Comparison of ENCODE assay signal across 25 mouse cellular contexts in genomic region chr16:57353932-57354331, GRCm38 (mm10). TPM values are rescaled to one million over a fixed set of nuclear protein-coding genes. Genes with fewer than 3 reads are reported as not detected.
DNase-seq lines count a peak whose midpoint lies in the region; ATAC-seq and TF ChIP-seq lines count a peak whose summit lies in the region.
"Had no signal": no experiment of that assay in that cellular context is flagged by ENCODE, and none has a peak within 500 bp of the region (broad histone marks: within the 10 kb centered on the region; RNA-seq: fewer than 3 reads in every experiment).

No protein-coding gene starts in this region.

- TF ChIP-seq POLR2A in olfactory bulb, adult 2 months (IDR thresholded peaks at IDR 0.05; ENCODE audit: insufficient read depth, low read depth, low read length): no peak

- ATAC-seq in heart, embryonic 12.5 days (ENCODE audit: insufficient number of reproducible peaks, low FRiP score): peak; percentile 70; the same call in 1 of the 2 replicates
- ATAC-seq in heart, embryonic 14.5 days (ENCODE audit: insufficient number of reproducible peaks, insufficient read depth, low FRiP score, low read depth): no peak
- ATAC-seq: forebrain, embryonic 14.5 days; Patski had no signal

- H3K4me1 ChIP-seq in heart, embryonic 12.5 days (replicated peaks): peaks cover 47% of the 10 kb centered on the region
- H3K4me1 ChIP-seq in heart, embryonic 14.5 days (ENCODE audit: control insufficient read depth in 2 of 2, insufficient read depth in 2 of 2, low read length in 2 of 2): peaks cover 11 to 37% of the 10 kb centered on the region in 2 experiments
- H3K4me1 ChIP-seq in olfactory bulb, adult 2 months (ENCODE audit: control insufficient read depth, insufficient read depth, low read length): peaks cover 11% of the 10 kb centered on the region
- H3K4me1 ChIP-seq: embryonic facial prominence, embryonic 15.5 days had no signal

- DNase-seq in gastrocnemius, postnatal 25 days: peak; percentile 50
- DNase-seq in gastrocnemius, postnatal 4 days (ENCODE audit: low spot score in 2 of 2): no peak
- no peak for DNase-seq in heart, postnatal 14 days
- no peak for DNase-seq in right cerebral cortex, postnatal 14 days
- DNase-seq: B cell, adult 2 months; cerebellum, adult 2 months; cerebellum, postnatal 25 days; embryo, embryonic 11 days; kidney, adult 2 months; kidney, postnatal 14 days; left cerebral cortex, postnatal 4 days; lung, postnatal 4 days; midbrain, embryonic 14.5 days; retina, postnatal 1 day; thymus, postnatal 25 days had no signal

- no peak for TF ChIP-seq CTCF in olfactory bulb, adult 2 months (IDR thresholded peaks at IDR 0.05; ENCODE audit: insufficient read depth, low read depth, low read length)

- intact Hi-C loops in heart, postnatal 14 days (cut with DNase I): no loop called here

- H3K27me3 ChIP-seq in heart, embryonic 12.5 days (replicated peaks): no peaks in the 10 kb centered on the region
- H3K27me3 ChIP-seq in heart, embryonic 14.5 days (ENCODE audit: control insufficient read depth, insufficient read depth, low read length): no peaks in the 10 kb centered on the region
- H3K27me3 ChIP-seq: CH12.LX; embryonic facial prominence, embryonic 15.5 days; Patski; stomach, embryonic 15.5 days had no signal

- no peaks in the 10 kb centered on the region for H3K36me3 ChIP-seq in heart, embryonic 12.5 days
- H3K36me3 ChIP-seq in heart, embryonic 14.5 days (ENCODE audit: control insufficient read depth, insufficient read depth, low read length): no peaks in the 10 kb centered on the region
- H3K36me3 ChIP-seq: embryonic facial prominence, embryonic 15.5 days; stomach, embryonic 15.5 days had no signal

- H3K9me3 ChIP-seq in heart, embryonic 12.5 days (replicated peaks): no peaks in the 10 kb centered on the region
- H3K9me3 ChIP-seq in heart, embryonic 14.5 days (ENCODE audit: control insufficient read depth, low read length): no peaks in the 10 kb centered on the region
- H3K9me3 ChIP-seq: embryonic facial prominence, embryonic 15.5 days; G1E; stomach, embryonic 15.5 days had no signal

- H3K9ac ChIP-seq in heart, embryonic 12.5 days: no peak overlapping the region
- H3K9ac ChIP-seq in heart, embryonic 14.5 days (ENCODE audit: low read length): peak overlapping the region; percentile 72; the same call in 1 of the 2 replicates
- H3K9ac ChIP-seq: embryonic facial prominence, embryonic 15.5 days; hindbrain, embryonic 14.5 days; stomach, embryonic 15.5 days had no signal

- 58% methylated on average over 6 of the region's 6 CpGs for WGBS in heart, embryonic 12.5 days
- WGBS in heart, embryonic 14.5 days: 43% methylated on average over 6 of the region's 6 CpGs
- WGBS in olfactory bulb, adult 2 months: 59% methylated on average over 6 of the region's 6 CpGs

- H3K4me3 ChIP-seq in heart, embryonic 12.5 days: no peak overlapping the region
- H3K4me3 ChIP-seq in heart, embryonic 14.5 days (ENCODE audit: control insufficient read depth in 1 of 2, insufficient read depth in 1 of 2, low read depth in 1 of 2, low read length in 2 of 2): peak overlapping the region in 1 of 2 experiments; percentile 30; a peak in 1 of 4 replicates
- H3K4me3 ChIP-seq in olfactory bulb, adult 2 months (ENCODE audit: insufficient read depth, low read depth, low read length): no peak overlapping the region
- H3K4me3 ChIP-seq: embryonic facial prominence, embryonic 15.5 days; stomach, embryonic 15.5 days had no signal

- peak overlapping the region; percentile 22; the same call in 1 of the 2 replicates for H3K4me2 ChIP-seq in heart, embryonic 12.5 days
- peak overlapping the region; percentile 62 for H3K4me2 ChIP-seq in heart, embryonic 14.5 days (ENCODE audit: low read length)
- H3K4me2 ChIP-seq: embryonic facial prominence, embryonic 15.5 days; hindbrain, embryonic 14.5 days; stomach, embryonic 15.5 days had no signal

- H3K27ac ChIP-seq in heart, embryonic 12.5 days (ENCODE audit: poor library complexity, severe bottlenecking): peak overlapping the region; percentile 33; the same call in 1 of the 2 replicates
- H3K27ac ChIP-seq in heart, embryonic 14.5 days (replicated peaks in 1 of 2; ENCODE audit: control insufficient read depth in 1 of 2, insufficient read depth in 1 of 2, low read depth in 2 of 2, low read length in 2 of 2): peak overlapping the region in 1 of 2 experiments; percentile 84; a peak in 1 of 4 replicates
- peak overlapping the region; percentile 33; the same call in 1 of the 2 replicates for H3K27ac ChIP-seq in olfactory bulb, adult 2 months (ENCODE audit: insufficient read depth, low read depth, low read length)
- H3K27ac ChIP-seq: embryonic facial prominence, embryonic 15.5 days; hindbrain, embryonic 14.5 days; stomach, embryonic 15.5 days had no signal

RNA-seq across cellular contexts. Expression of gene Filip1l, which starts 1.0 kb away (rescaled TPM):
- 10 to 100 TPM; 44.0 to 45.9 TPM for total RNA-seq in gastrocnemius, postnatal 25 days (2021)
- 10 to 100 TPM; 55.5 to 76.5 TPM for total RNA-seq in gastrocnemius, postnatal 4 days (2021)
- polyA plus RNA-seq in heart, embryonic 12.5 days (2016; fragmentation: Nextera tagmentation; extraction: Ambion mirVana): 27.8 and 31.0 TPM in 2 replicates
- 10 to 100 TPM; 40.8 to 45.8 TPM for total RNA-seq in heart, postnatal 14 days (2021)
- polyA plus RNA-seq in heart, embryonic 14.5 days (2014; fragmentation: Nextera tagmentation; extraction: Ambion mirVana): 26.9 and 27.7 TPM in 2 replicates
- not detected in 2 replicates for polyA plus RNA-seq in olfactory bulb, adult 2 months (2012; ENCODE audit: insufficient read depth, insufficient read length, low replicate concordance, missing spikeins)
